Mouse (Mus musculus) lung, embryonic 16.5 days (tissue): ENCODE data around the gene Olfr744. TPM values are rescaled to one million over a fixed set of nuclear protein-coding genes. Genes with fewer than 3 reads are reported as not detected.
"Not testable (repeated sequence)": the region's sequence is repeated elsewhere in the genome, so short reads cannot be mapped to it uniquely, and the experiment has no call there.

Source experiments
- ATAC-seq: fragments of 200-750 bp; cut with Nextera tagmentation; 2 replicates; pipeline ENCODE4 v1.8.0; 2017; ENCODE audit warnings: low read depth, mild to moderate bottlenecking, moderate library complexity
- H3K27ac ChIP-seq: fragments of 300-500 bp; sonication (generic); 2 replicates; pipeline ENCODE4 v1.5.1; 2014; ENCODE audit warnings: mild to moderate bottlenecking, control low read depth, low read length
- H3K27me3 ChIP-seq: fragments of 300-500 bp; sonication (generic); 2 replicates; pipeline ENCODE4 v1.6.1; 2014; ENCODE audit warnings: low read depth, low read length, mixed read lengths; ENCODE audit not compliant: control insufficient read depth, insufficient read depth
- H3K36me3 ChIP-seq: fragments of 300-500 bp; sonication (generic); 2 replicates; pipeline ENCODE4 v1.6.1; 2014; ENCODE audit warnings: low read length; ENCODE audit not compliant: control insufficient read depth, insufficient read depth
- H3K4me1 ChIP-seq: fragments of 300-500 bp; sonication (generic); replicated peaks from 2 replicates; pipeline ENCODE4 v1.6.1; 2014; ENCODE audit warnings: low read length, mixed read lengths; ENCODE audit not compliant: control insufficient read depth, insufficient read depth
- H3K4me2 ChIP-seq: fragments of 300-500 bp; sonication (generic); 2 replicates; pipeline ENCODE4 v1.6.1; 2014; ENCODE audit warnings: low read depth, low read length, control low read depth
- H3K4me3 ChIP-seq: fragments of 300-500 bp; sonication (generic); 2 replicates; pipeline ENCODE4 v1.5.1; 2014; ENCODE audit warnings: mild to moderate bottlenecking, low read length, control low read depth
- H3K9ac ChIP-seq: fragments of 300-500 bp; sonication (generic); 2 replicates; pipeline ENCODE4 v1.6.1; 2014; ENCODE audit warnings: low read length, control low read depth
- H3K9me3 ChIP-seq: fragments of 300-500 bp; sonication (generic); 2 replicates; pipeline ENCODE4 v1.6.1; 2016; ENCODE audit warnings: low read length; ENCODE audit not compliant: control insufficient read depth
- WGBS: fragments of 180-500 bp; shearing (Covaris S2); extraction: QIAGEN DNeasy Blood & Tissue Kit; methylation state at CpG from one replicate; pipeline ENCODE4 v1.1.7; 2014; 5-methylcytosine and 5-hydroxymethylcytosine counted together
- polyA plus RNA-seq: library from polyadenylated mRNA; unstranded; fragments of >200 nt; fragmentation: Nextera tagmentation; extraction: Ambion mirVana; gene quantifications from 2 replicates; pipeline ENCODE4 v1.2.1, GENCODE M21; 2015

The Olfr744 gene
- polyA plus RNA-seq = not detected in 2 replicates

DNA sequence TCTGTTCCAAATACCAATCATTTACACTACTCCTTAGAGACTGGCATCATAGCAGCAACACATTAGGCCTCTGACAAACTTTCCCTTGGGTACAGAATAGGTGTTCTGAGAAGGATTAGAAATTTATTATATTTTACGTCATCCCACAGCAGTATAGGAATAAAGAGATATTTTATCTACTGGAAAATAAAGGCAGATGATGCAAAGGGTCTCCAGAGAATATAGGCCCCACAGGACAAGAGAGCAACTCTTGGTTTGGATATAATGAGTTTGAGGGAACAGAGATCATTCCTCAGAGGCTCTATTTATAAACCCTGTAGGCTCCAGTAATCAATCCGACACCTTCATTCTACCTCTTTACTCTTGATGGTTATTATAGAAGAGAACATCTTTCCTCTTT is at the start of gene Olfr744:
Olfr744 (plus strand) TSS at position 301 of the 400 bp plus-strand sequence.
- Histone ChIP-seq H3K27me3 (no peaks in the 10 kb centered on the region), H3K4me2 (no peak within 1 kb of the TSS), H3K9ac (no peak within 1 kb of the TSS), H3K36me3 (no peaks in the 10 kb centered on the region), H3K4me1 (no peaks in the 10 kb centered on the region), H3K4me3 (no peak within 1 kb of the TSS), H3K9me3 (no peaks in the 10 kb centered on the region), H3K27ac (no peak within 1 kb of the TSS)
- no peak for ATAC-seq
- 79% methylated on average over 2 of the region's 2 CpGs for WGBS

DNA sequence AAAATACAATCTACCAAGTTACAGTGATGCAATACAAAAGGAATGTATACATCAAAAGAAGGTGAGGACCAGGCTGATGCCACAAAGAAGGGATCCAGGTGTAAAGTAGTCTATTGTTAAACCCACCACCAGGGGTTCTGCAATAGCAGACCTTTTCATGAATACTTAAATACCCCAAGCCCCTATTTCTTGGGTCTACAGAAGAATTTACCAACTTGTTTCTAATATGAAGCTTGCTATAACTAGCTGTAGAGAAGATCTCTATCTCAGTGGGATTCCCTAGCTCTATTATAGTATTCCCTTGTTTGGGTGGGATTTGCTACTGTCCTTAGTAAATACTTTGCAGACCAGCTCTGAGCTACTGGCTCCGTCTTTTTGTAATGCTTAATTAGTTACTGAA is 41.6 kb upstream of the Olfr744 start:
- not testable (repeated sequence) for H3K27ac ChIP-seq, H3K4me2 ChIP-seq, H3K9me3 ChIP-seq, H3K9ac ChIP-seq, H3K4me3 ChIP-seq, H3K36me3 ChIP-seq, H3K4me1 ChIP-seq, ATAC-seq, H3K27me3 ChIP-seq
- WGBS = 70% methylated on average over 1 of the region's 1 CpGs

DNA sequence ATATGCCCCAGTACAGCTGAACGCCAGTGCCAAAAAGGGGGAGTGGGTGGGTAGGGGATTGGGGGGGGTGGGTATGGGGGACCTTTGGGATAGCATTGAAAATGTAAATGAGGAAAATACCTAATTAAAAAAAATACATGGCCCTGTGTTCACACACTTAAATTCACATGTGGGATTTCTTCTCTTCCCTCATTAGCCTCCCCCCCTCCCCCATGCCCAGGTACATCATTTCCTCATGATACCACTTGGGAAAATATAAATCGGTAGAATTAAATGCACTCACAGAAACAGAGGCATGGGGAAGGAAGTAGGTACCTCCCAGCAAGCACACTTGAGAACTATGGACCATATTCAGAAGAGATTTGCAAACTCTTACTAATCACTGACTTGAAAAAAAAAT is 24.4 kb downstream of the Olfr744 start, which contains the start of gene Olfr745:
Olfr745 (plus strand) TSS at position 301 of the 400 bp plus-strand sequence.
- Histone ChIP-seq H3K4me1 (no peaks in the 10 kb centered on the region), H3K9me3 (no peaks in the 10 kb centered on the region), H3K27me3 (no peaks in the 10 kb centered on the region), H3K36me3 (no peaks in the 10 kb centered on the region), H3K4me3 (no peak within 1 kb of the TSS), H3K4me2 (no peak within 1 kb of the TSS), H3K9ac (no peak within 1 kb of the TSS), H3K27ac (no peak within 1 kb of the TSS)
- WGBS = 81% methylated on average over 2 of the region's 2 CpGs
- ATAC-seq = no peak

GRCm38 (mm10) chr14:50646783-50647182 is 32.1 kb downstream of the Olfr744 start, which contains the start of gene Olfr746:
Gene Olfr746 (plus strand): TSS chr14:50647083.
- no peak for ATAC-seq
- Histone ChIP-seq H3K9me3 (no peaks in the 10 kb centered on the region), H3K27me3 (no peaks in the 10 kb centered on the region), H3K9ac (no peak within 1 kb of the TSS), H3K4me2 (no peak within 1 kb of the TSS), H3K36me3 (no peaks in the 10 kb centered on the region), H3K4me3 (no peak within 1 kb of the TSS), H3K27ac (no peak within 1 kb of the TSS), H3K4me1 (no peaks in the 10 kb centered on the region)

Other genes starting within 250 kb of the Olfr744 start
- not detected in 2 replicates for gene Olfr736, start 233.7 kb upstream of the Olfr744 start, polyA plus RNA-seq
- gene Olfr738, start 207.3 kb upstream of the Olfr744 start, polyA plus RNA-seq = not detected in 2 replicates
- not detected in 2 replicates for gene Olfr739, start 196.3 kb upstream of the Olfr744 start, polyA plus RNA-seq
- not detected in 2 replicates for gene Olfr740, start 169.3 kb upstream of the Olfr744 start, polyA plus RNA-seq
- not detected in 2 replicates for gene Olfr741, start 142.1 kb upstream of the Olfr744 start, polyA plus RNA-seq
- not detected in 2 replicates for gene Olfr742, start 111.3 kb upstream of the Olfr744 start, polyA plus RNA-seq
- not detected in 2 replicates for gene Olfr743, start 93.0 kb upstream of the Olfr744 start, polyA plus RNA-seq
- not detected in 2 replicates for gene Olfr745, start 24.5 kb downstream of the Olfr744 start, polyA plus RNA-seq
- not detected in 2 replicates for gene Olfr746, start 32.2 kb downstream of the Olfr744 start, polyA plus RNA-seq
- gene Olfr747, start 78.3 kb downstream of the Olfr744 start, polyA plus RNA-seq = not detected in 2 replicates
- not detected in 2 replicates for gene Olfr748, start 92.5 kb downstream of the Olfr744 start, polyA plus RNA-seq
- gene Olfr749, start 130.2 kb downstream of the Olfr744 start, polyA plus RNA-seq = not detected in 2 replicates
- 68.6 and 71.7 TPM in 2 replicates for gene Ttc5, start 170.6 kb downstream of the Olfr744 start, polyA plus RNA-seq
- gene Ccnb1ip1, start 192.9 kb downstream of the Olfr744 start, polyA plus RNA-seq = not detected in 2 replicates
- gene Parp2, start 193.0 kb downstream of the Olfr744 start, polyA plus RNA-seq = 62.5 and 64.7 TPM in 2 replicates